Mouse (Mus musculus) kidney, adult 2 months (tissue): ENCODE measurements around the gene Mrpl10. TPM values are rescaled to one million over a fixed set of nuclear protein-coding genes. Genes with fewer than 3 reads are reported as not detected.

Source experiments
- DNase-seq: peaks from one replicate; pipeline ENCODE4 v3.0.0; 2021
- H3K27ac ChIP-seq: fragments of 200-500 bp; 2 replicates; pipeline ENCODE4 v1.5.1; 2012; ENCODE audit warnings: low read depth, low read length, control low read depth, inconsistent platforms; ENCODE audit not compliant: insufficient read depth
- H3K27me3 ChIP-seq: fragments of 200-500 bp; replicated peaks from 2 replicates; pipeline ENCODE4 v1.6.1; 2012; ENCODE audit warnings: mild to moderate bottlenecking, moderate library complexity, low read length, inconsistent platforms; ENCODE audit not compliant: control insufficient read depth, insufficient read depth
- H3K36me3 ChIP-seq: fragments of 200-500 bp; 2 replicates; pipeline ENCODE4 v1.6.1; 2012; ENCODE audit warnings: mild to moderate bottlenecking, moderate library complexity, low read length, inconsistent platforms; ENCODE audit not compliant: control insufficient read depth, insufficient read depth
- H3K4me1 ChIP-seq: fragments of 200-500 bp; 2 replicates; pipeline ENCODE4 v1.6.1; 2011; ENCODE audit warnings: low read length; ENCODE audit not compliant: control insufficient read depth, insufficient read depth
- H3K4me3 ChIP-seq: fragments of 200-500 bp; 2 replicates; pipeline ENCODE4 v1.5.1; 2011; ENCODE audit warnings: mild to moderate bottlenecking, low read depth, low read length, control low read depth; ENCODE audit not compliant: insufficient read depth
- CTCF ChIP-seq: fragments of 200-500 bp; conservative IDR thresholded peaks from 2 replicates; pipeline ENCODE4 v1.5.1; 2011; ENCODE audit warnings: low read depth, mild to moderate bottlenecking, control low read depth, low read length, moderate library complexity, mixed read lengths; ENCODE audit not compliant: insufficient read depth, insufficient read length
- POLR2A ChIP-seq: fragments of 200-500 bp; IDR thresholded peaks from one replicate; pipeline ENCODE4 v1.6.1; 2011; ENCODE audit warnings: low read depth, low read length, control low read depth
- WGBS: fragments of 180-500 bp; shearing (Covaris S2); methylation state at CpG from one replicate; pipeline ENCODE4 v1.1.7; 2018; 5-methylcytosine and 5-hydroxymethylcytosine counted together
- polyA plus RNA-seq: library from polyadenylated mRNA; depleted of rRNA; stranded (reverse); fragments of >200 nt; gene quantifications from 2 replicates; pipeline ENCODE4 v1.2.3, GENCODE M21; 2012

Gene Mrpl10
- polyA plus RNA-seq, 1 experiment, result 137 TPM

GRCm38 (mm10) chr11:97003170-97003569 is 38.2 kb upstream of the Mrpl10 start:
- TF ChIP-seq CTCF (no peak), POLR2A (no peak)
- 32% methylated on average over 5 of the region's 5 CpGs for WGBS
- Histone ChIP-seq H3K4me1 (no peaks in the 10 kb centered on the region), H3K27me3 (no peaks in the 10 kb centered on the region), H3K4me3 (no peak overlapping the region), H3K36me3 (no peaks in the 10 kb centered on the region), H3K27ac (no peak overlapping the region)
- DNase-seq, result no peak

DNA sequence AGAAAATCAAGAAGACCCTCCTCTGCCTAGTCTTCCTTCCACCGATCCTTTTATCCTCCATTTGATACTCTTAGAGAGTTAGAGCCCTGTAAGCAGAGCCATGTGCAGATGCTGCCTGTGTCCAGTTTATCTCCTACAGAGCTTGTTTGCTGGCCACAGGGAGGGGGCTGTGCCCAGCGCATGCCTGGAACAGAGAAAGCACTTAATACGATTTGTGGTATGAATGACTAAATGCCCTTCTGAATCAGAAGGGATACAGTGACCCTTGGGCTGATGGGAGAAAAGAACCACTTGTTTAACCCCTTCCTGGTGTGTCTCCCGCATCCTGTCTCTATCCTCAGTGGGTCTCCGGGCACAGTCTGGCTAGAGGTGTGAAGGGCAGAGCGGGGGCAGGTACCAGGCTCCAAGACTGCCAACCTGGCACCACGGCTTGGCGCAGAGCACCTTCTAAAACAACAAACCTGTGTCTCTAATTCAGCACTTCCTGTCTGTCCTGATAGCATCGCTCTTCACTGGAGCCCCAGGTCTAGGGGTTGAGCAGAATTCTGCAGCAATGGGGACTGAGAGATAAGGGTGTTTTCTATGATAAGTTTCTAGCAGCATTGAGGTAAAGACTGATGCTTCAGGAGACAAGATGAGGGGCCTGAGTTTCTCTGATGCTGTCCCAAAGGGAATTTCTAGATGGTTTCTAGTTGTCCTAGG is 34.1 kb upstream of the Mrpl10 start:
- H3K27me3 ChIP-seq, result no peaks in the 10 kb centered on the region
- 56% methylated on average over 9 of the region's 9 CpGs for WGBS
- H3K4me3 ChIP-seq, result no peak overlapping the region
- DNase-seq, result no peak
- H3K36me3 ChIP-seq, result no peaks in the 10 kb centered on the region
- H3K27ac ChIP-seq, result no peak overlapping the region
- TF ChIP-seq POLR2A (no peak), CTCF (no peak)
- H3K4me1 ChIP-seq, result no peaks in the 10 kb centered on the region

DNA sequence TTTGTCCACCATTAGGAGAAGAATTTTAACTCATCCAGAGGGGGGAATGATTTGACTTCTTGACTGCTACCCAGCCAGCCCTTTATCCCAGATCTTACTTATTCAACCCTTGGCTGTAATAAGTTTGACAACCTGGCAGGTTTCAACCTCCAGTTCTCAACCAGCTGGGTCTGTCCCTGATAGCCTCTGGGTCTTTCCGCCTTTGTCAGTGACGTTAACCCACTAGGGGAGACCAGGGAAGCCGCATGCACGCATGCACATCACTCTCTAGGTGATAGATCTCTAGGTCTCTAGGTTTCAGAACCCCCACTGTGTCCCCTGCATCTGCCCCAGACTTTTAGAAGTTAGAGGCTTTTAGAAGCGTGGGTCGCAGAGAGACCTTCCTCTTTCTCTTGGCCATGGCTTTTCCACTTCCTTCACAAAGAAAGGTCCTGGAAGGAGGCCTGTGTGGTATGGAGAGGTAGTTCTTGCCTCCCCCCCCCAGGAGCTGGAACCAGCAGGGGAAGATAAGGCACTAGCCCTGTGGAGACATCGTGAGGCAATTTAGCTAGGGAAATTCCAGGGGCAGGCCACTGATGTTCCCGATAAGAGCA is 32.1 kb upstream of the Mrpl10 start:
- no peaks in the 10 kb centered on the region for H3K36me3 ChIP-seq
- no peak for TF ChIP-seq POLR2A
- DNase-seq, result no peak
- no peaks in the 10 kb centered on the region for H3K4me1 ChIP-seq
- no peak overlapping the region for H3K4me3 ChIP-seq
- WGBS, result 74% methylated on average over 8 of the region's 8 CpGs
- H3K27ac ChIP-seq, result no peak overlapping the region
- no peaks in the 10 kb centered on the region for H3K27me3 ChIP-seq

- no peak for DNase-seq
These were observed 28.2 kb upstream of the Mrpl10 start, which contains the start of gene Sp6 for GRCm38 (mm10) chr11:97013121-97013670. TSS of gene Sp6 (plus strand) at chr11:97013394.

GRCm38 (mm10) chr11:97017696-97018582 is 23.4 kb upstream of the Mrpl10 start:
- H3K4me1 ChIP-seq, result no peaks in the 10 kb centered on the region
- peaks cover 5% of the 10 kb centered on the region for H3K27me3 ChIP-seq
- H3K4me3 ChIP-seq, result peak overlapping the region; percentile 18; the same call in 1 of the 2 replicates
- DNase-seq, result no peak
- 4% methylated on average over 36 of the region's 36 CpGs for WGBS
- H3K27ac ChIP-seq, result no peak overlapping the region
- TF ChIP-seq CTCF (no peak), POLR2A (no peak)
- no peaks in the 10 kb centered on the region for H3K36me3 ChIP-seq

More at GRCm38 (mm10) chr11:97013121-97013670, 28.2 kb upstream of the Mrpl10 start, which contains the start of gene Sp6:
- H3K4me3 ChIP-seq, result no peak within 1 kb of the TSS
- peaks cover under 1% of the 10 kb centered on the region; the same call in 1 of the 2 replicates for H3K27me3 ChIP-seq
- TF ChIP-seq CTCF (no peak), POLR2A (no peak)
- no peaks in the 10 kb centered on the region for H3K36me3 ChIP-seq
- 28% methylated on average over 8 of the region's 8 CpGs for WGBS
- no peak within 1 kb of the TSS for H3K27ac ChIP-seq
- no peaks in the 10 kb centered on the region for H3K4me1 ChIP-seq

GRCm38 (mm10) chr11:97018583-97019344 is 22.6 kb upstream of the Mrpl10 start:
- Histone ChIP-seq H3K4me1 (no peaks in the 10 kb centered on the region), H3K27ac (no peak overlapping the region), H3K27me3 (peaks cover 5% of the 10 kb centered on the region), H3K36me3 (no peaks in the 10 kb centered on the region), H3K4me3 (peak overlapping the region; percentile 18)
- WGBS, result 4% methylated on average over 68 of the region's 68 CpGs
- DNase-seq, result no peak
- TF ChIP-seq CTCF (no peak), POLR2A (no peak)
